Mouse (Mus musculus) heart, embryonic 15.5 days (tissue): Measurements from ENCODE around the gene Mki67. TPM values are rescaled to one million over a fixed set of nuclear protein-coding genes. Genes with fewer than 3 reads are reported as not detected.

Experiments used
- ATAC-seq: fragments of 200-750 bp; cut with Nextera tagmentation; replicated peaks from 2 replicates; pipeline ENCODE4 v1.8.0; 2017; ENCODE audit warnings: low read depth, moderate TSS enrichment; ENCODE audit not compliant: insufficient number of reproducible peaks, insufficient read depth, low FRiP score
- H3K27ac ChIP-seq: fragments of 300-500 bp; sonication (generic); 2 replicates; pipeline ENCODE4 v1.5.1; 2015; ENCODE audit warnings: mild to moderate bottlenecking, inconsistent platforms
- H3K27me3 ChIP-seq: fragments of 300-500 bp; sonication (generic); 2 replicates; pipeline ENCODE4 v1.6.1; 2015; ENCODE audit warnings: inconsistent platforms
- H3K36me3 ChIP-seq: fragments of 300-500 bp; sonication (generic); 2 replicates; pipeline ENCODE4 v1.6.1; 2015; ENCODE audit warnings: mild to moderate bottlenecking, inconsistent platforms
- H3K4me1 ChIP-seq: fragments of 300-500 bp; sonication (generic); replicated peaks from 2 replicates; pipeline ENCODE4 v1.6.1; 2015; ENCODE audit warnings: inconsistent platforms
- H3K4me2 ChIP-seq: fragments of 300-500 bp; sonication (generic); 2 replicates; pipeline ENCODE4 v1.6.1; 2015; ENCODE audit warnings: inconsistent platforms, mild to moderate bottlenecking, moderate library complexity
- H3K4me3 ChIP-seq: fragments of 300-500 bp; sonication (generic); 2 replicates; pipeline ENCODE4 v1.5.1; 2015; ENCODE audit warnings: mild to moderate bottlenecking, inconsistent platforms
- H3K9ac ChIP-seq: fragments of 300-500 bp; sonication (generic); 2 replicates; pipeline ENCODE4 v1.6.1; 2015; ENCODE audit warnings: mild to moderate bottlenecking, inconsistent platforms
- H3K9me3 ChIP-seq: fragments of 300-500 bp; sonication (generic); replicated peaks from 2 replicates; pipeline ENCODE4 v1.6.1; 2016; ENCODE audit warnings: inconsistent platforms
- WGBS: fragments of 180-500 bp; shearing (Covaris S2); methylation state at CpG from one replicate; pipeline ENCODE4 v1.1.7; 2015; ENCODE audit warnings: mixed read lengths; 5-methylcytosine and 5-hydroxymethylcytosine counted together
- polyA plus RNA-seq: library from polyadenylated mRNA; unstranded; fragments of >200 nt; fragmentation: Nextera tagmentation; extraction: Ambion mirVana; gene quantifications from 2 replicates; pipeline ENCODE4 v1.2.1, GENCODE M21; 2015

Mki67 gene
- polyA plus RNA-seq, 1 experiment from 2014 or later: 20.2 TPM

DNA sequence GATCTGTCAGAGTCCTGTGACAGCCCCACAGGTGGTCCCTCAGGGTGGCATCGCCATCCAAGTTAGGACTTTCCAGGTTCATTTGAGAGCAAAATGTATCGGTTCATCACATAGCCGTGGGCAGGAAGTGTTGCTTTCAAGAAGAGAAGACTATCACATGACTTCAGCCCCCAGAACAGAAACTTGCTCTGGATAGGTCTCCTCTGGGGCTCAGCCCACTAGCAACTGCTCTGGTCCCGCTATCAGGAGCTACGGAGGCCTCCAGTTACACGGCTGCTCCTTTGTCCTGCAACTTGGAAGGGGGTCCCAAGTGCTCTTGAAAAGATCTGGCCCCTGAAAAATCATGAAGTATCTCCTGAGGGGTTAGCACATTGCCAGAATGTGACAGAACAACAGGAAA, 69.2 kb downstream of the Mki67 start:
- Histone ChIP-seq H3K4me2 (no peak overlapping the region), H3K27ac (no peak overlapping the region), H3K4me1 (peaks cover 4% of the 10 kb centered on the region; the same call in 1 of the 2 replicates), H3K9ac (no peak overlapping the region), H3K4me3 (no peak overlapping the region), H3K36me3 (no peaks in the 10 kb centered on the region), H3K9me3 (no peaks in the 10 kb centered on the region), H3K27me3 (0 out of 2 replicates have a peak, but pooled peaks cover 4% of the 10 kb centered on the region)
- whole genome bisulfite sequencing: 70% methylated on average over 6 of the region's 6 CpGs
- no peak for ATAC-seq

GRCm38 (mm10) chr7:135644452-135644851, 71.7 kb downstream of the Mki67 start:
- 80% methylated on average over 1 of the region's 1 CpGs for WGBS
- no peak overlapping the region for H3K9ac ChIP-seq
- 0 out of 2 replicates have a peak, but pooled peaks cover 4% of the 10 kb centered on the region for H3K27me3 ChIP-seq
- H3K36me3 ChIP-seq: no peaks in the 10 kb centered on the region
- no peak for ATAC-seq
- H3K27ac ChIP-seq: no peak overlapping the region
- no peaks in the 10 kb centered on the region for H3K9me3 ChIP-seq
- no peaks in the 10 kb centered on the region for H3K4me1 ChIP-seq
- no peak overlapping the region for H3K4me2 ChIP-seq
- H3K4me3 ChIP-seq: no peak overlapping the region

DNA sequence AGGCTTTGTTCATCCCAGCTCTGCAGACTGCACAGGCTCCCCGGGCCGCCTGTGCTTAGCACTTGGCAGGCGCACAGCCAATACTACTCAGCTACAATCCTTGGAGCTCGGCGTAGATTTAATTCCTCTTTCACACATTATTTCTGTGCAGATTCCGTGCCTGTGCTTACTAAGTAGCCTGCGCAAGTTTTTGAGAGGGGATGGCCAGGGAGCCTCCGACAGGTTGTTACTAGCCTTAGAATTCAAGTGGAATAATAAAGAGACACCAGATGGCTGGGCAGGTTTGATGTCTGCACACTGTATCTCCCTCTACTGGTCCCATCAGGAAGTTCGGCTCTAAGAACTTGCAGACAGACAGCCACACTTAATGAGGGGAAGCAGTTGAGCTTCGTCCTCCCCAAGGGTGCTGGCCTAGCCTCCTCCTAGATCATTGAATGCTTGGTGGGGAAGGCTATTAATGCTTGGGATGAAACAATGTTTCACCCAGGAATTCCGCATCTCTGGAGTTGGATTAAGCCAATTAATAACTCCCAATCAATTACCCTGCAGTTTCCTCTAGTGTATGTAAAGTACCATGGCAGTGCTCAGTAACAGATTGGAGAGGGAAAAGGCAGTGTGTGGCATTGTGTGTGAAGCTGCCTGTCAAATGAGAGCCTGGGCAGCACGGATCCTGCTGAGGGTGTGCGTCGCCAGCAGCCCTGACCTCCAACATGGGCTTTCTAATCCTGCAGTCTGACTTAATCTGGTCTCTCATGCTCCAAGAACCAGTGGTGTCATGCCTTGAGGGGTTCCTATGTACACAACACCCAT, 74.3 kb downstream of the Mki67 start:
- Histone ChIP-seq H3K4me1 (no peaks in the 10 kb centered on the region), H3K36me3 (no peaks in the 10 kb centered on the region), H3K27me3 (peaks cover 12% of the 10 kb centered on the region; the same call in 1 of the 2 replicates), H3K9ac (no peak overlapping the region), H3K4me2 (no peak overlapping the region), H3K4me3 (no peak overlapping the region), H3K9me3 (no peaks in the 10 kb centered on the region), H3K27ac (no peak overlapping the region)
- ATAC-seq: no peak
- 58% methylated on average over 14 of the region's 14 CpGs for WGBS

Other genes starting within 250 kb of the Mki67 start
- gene Clrn3, start 187.7 kb downstream of the Mki67 start, polyA plus RNA-seq: not detected in 2 replicates
- 2.1 and 4.0 TPM in 2 replicates for gene Ptpre, start 178.9 kb downstream of the Mki67 start, polyA plus RNA-seq